ENCODE assay signal across 9 mouse cellular contexts in the genomic region with DNA sequence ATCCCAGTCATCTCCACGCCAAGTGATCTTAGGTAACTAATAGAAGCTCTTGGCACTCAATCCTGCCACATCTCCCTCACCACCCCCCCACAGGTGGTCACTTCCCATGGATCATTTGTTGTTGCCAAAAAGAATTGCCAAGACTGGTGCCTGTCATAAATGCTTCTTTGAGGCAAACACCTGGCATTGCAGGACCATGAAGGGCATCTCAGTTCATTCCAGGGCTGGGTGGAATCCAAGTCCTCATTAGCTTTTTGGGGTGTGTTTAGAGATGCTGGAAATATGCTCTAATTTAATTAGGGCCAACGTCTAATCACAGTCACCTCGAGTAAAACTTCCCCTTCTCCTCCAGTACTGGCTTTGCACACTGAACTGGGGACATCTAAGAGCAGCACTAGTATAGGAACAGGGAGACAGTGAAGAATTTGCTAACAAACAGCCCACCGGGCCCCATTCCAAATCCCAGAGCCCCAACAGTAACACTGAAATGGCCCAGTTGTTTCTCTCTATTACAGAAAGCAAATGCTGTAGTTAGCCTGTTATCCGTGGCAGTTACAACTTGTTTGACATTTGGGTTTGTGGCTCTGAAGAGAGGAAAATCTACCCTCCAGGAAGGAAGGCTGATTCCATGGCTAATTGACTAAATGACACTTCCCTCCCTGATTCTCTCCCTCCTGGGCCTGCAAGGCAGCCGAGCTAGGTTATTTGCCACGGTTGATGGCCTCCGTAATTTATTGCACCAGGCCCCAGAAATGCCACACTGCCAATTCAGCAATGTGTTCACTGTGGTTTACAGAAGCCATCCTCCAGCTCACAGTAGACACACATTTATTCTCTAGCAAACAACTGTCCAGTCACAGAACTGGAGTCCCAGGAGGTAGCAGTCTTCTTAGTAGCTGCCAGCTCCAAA.
DNase-seq lines count a peak whose midpoint lies in the region; ATAC-seq lines count a peak whose summit lies in the region.
"Had no signal": no experiment of that assay in that cellular context is flagged by ENCODE, and none has a peak within 500 bp of the region (broad histone marks: within the 10 kb centered on the region; RNA-seq: fewer than 3 reads in every experiment).

No protein-coding gene starts in this region.

- DNase-seq in midbrain, embryonic 14.5 days, result peak; percentile 50
- DNase-seq in midbrain, embryonic 10.5 days (ENCODE audit: low spot score), result no peak
- DNase-seq in kidney, postnatal 4 days, result peak; percentile 44 to 59
- DNase-seq in urinary bladder, adult 18-20 months (ENCODE audit: low spot score in 2 of 2), result no peak
- no peak for DNase-seq in ovary, adult 18-20 months (ENCODE audit: low spot score)
- DNase-seq: lung, adult 18-20 months had no signal

- no peak overlapping the region for H3K4me2 ChIP-seq in midbrain, embryonic 14.5 days (ENCODE audit: low read length)
- no peak overlapping the region for H3K4me2 ChIP-seq in hindbrain, embryonic 15.5 days
- H3K4me2 ChIP-seq in intestine, embryonic 15.5 days (replicated peaks), result no peak overlapping the region

- ATAC-seq in midbrain, embryonic 14.5 days (ENCODE audit: low FRiP score, low TSS enrichment), result peak; percentile 24; the same call in 1 of the 2 replicates
- ATAC-seq in hindbrain, embryonic 15.5 days (ENCODE audit: low FRiP score, low read depth), result peak; percentile 94
- ATAC-seq in intestine, embryonic 15.5 days, result no peak

- H3K9ac ChIP-seq in midbrain, embryonic 14.5 days (replicated peaks; ENCODE audit: low read length), result no peak overlapping the region
- H3K9ac ChIP-seq in hindbrain, embryonic 15.5 days, result no peak overlapping the region
- no peak overlapping the region for H3K9ac ChIP-seq in intestine, embryonic 15.5 days

- H3K4me1 ChIP-seq in midbrain, embryonic 14.5 days (ENCODE audit: control insufficient read depth, insufficient read depth, low read length), result 0 out of 2 replicates have a peak, but pooled peaks cover 4% of the 10 kb centered on the region
- H3K4me1 ChIP-seq in midbrain, embryonic 10.5 days, result no peaks in the 10 kb centered on the region
- peaks cover 16% of the 10 kb centered on the region for H3K4me1 ChIP-seq in hindbrain, embryonic 15.5 days (replicated peaks)
- no peaks in the 10 kb centered on the region for H3K4me1 ChIP-seq in intestine, embryonic 15.5 days (replicated peaks)

- no peak overlapping the region for H3K4me3 ChIP-seq in midbrain, embryonic 14.5 days (replicated peaks; ENCODE audit: low read depth, low read length)
- H3K4me3 ChIP-seq in midbrain, embryonic 10.5 days, result no peak overlapping the region
- H3K4me3 ChIP-seq in hindbrain, embryonic 15.5 days, result no peak overlapping the region
- H3K4me3 ChIP-seq in intestine, embryonic 15.5 days (replicated peaks), result no peak overlapping the region
- H3K4me3 ChIP-seq: myocyte had no signal

- 46% methylated on average over 8 of the region's 8 CpGs for WGBS in midbrain, embryonic 14.5 days
- WGBS in midbrain, embryonic 10.5 days, result 80% methylated on average over 8 of the region's 8 CpGs
- WGBS in hindbrain, embryonic 15.5 days, result 32% methylated on average over 8 of the region's 8 CpGs
- 46% methylated on average over 8 of the region's 8 CpGs for WGBS in intestine, embryonic 15.5 days

- no peaks in the 10 kb centered on the region for H3K27me3 ChIP-seq in midbrain, embryonic 14.5 days (ENCODE audit: control insufficient read depth, insufficient read depth, low read length)
- no peaks in the 10 kb centered on the region for H3K27me3 ChIP-seq in midbrain, embryonic 10.5 days (ENCODE audit: low read depth, poor library complexity, severe bottlenecking)
- no peaks in the 10 kb centered on the region for H3K27me3 ChIP-seq in hindbrain, embryonic 15.5 days
- H3K27me3 ChIP-seq in intestine, embryonic 15.5 days (replicated peaks), result no peaks in the 10 kb centered on the region

- H3K9me3 ChIP-seq in midbrain, embryonic 14.5 days (ENCODE audit: control insufficient read depth, low read length), result no peaks in the 10 kb centered on the region
- no peaks in the 10 kb centered on the region for H3K9me3 ChIP-seq in midbrain, embryonic 10.5 days (replicated peaks)
- no peaks in the 10 kb centered on the region for H3K9me3 ChIP-seq in hindbrain, embryonic 15.5 days
- H3K9me3 ChIP-seq in intestine, embryonic 15.5 days, result no peaks in the 10 kb centered on the region

- no peak overlapping the region for H3K27ac ChIP-seq in midbrain, embryonic 14.5 days (replicated peaks; ENCODE audit: low read depth, low read length)
- H3K27ac ChIP-seq in midbrain, embryonic 10.5 days (replicated peaks), result no peak overlapping the region
- H3K27ac ChIP-seq in hindbrain, embryonic 15.5 days (replicated peaks), result 0 out of 2 replicates have a peak overlapping the region, but pooled peaks have one; percentile 2
- H3K27ac ChIP-seq in intestine, embryonic 15.5 days, result no peak overlapping the region

- H3K36me3 ChIP-seq in midbrain, embryonic 14.5 days (ENCODE audit: control insufficient read depth, insufficient read depth, low read length), result no peaks in the 10 kb centered on the region
- H3K36me3 ChIP-seq in midbrain, embryonic 10.5 days, result no peaks in the 10 kb centered on the region
- H3K36me3 ChIP-seq in hindbrain, embryonic 15.5 days, result no peaks in the 10 kb centered on the region
- H3K36me3 ChIP-seq in intestine, embryonic 15.5 days, result no peaks in the 10 kb centered on the region

Comparison
In these comparisons a context has a peak if more than half of its experiments do, and no peak if none do; other contexts are left out.
1. DNase-seq: peak in midbrain, embryonic 14.5 days (single experiment) and kidney, postnatal 4 days (2 of 2); none in midbrain, embryonic 10.5 days (single experiment), urinary bladder, adult 18-20 months (0 of 2) and ovary, adult 18-20 months (single experiment).